Mouse (Mus musculus) kidney, embryonic 14.5 days (tissue): Measurements from ENCODE around the gene Rab11fip4. TPM values are rescaled to one million over a fixed set of nuclear protein-coding genes. Genes with fewer than 3 reads are reported as not detected.

Experiments used
- ATAC-seq: fragments of 200-750 bp; cut with Nextera tagmentation; 2 replicates; pipeline ENCODE4 v1.8.0; 2017; ENCODE audit warnings: moderate number of reproducible peaks, mild to moderate bottlenecking, moderate TSS enrichment, moderate library complexity; ENCODE audit not compliant: low FRiP score, low TSS enrichment
- H3K27ac ChIP-seq: fragments of 300-500 bp; sonication (generic); 2 replicates; pipeline ENCODE4 v1.5.1; 2014; ENCODE audit warnings: low read depth, mild to moderate bottlenecking, low read length, moderate library complexity, mixed read lengths
- H3K27me3 ChIP-seq: fragments of 300-500 bp; sonication (generic); 2 replicates; pipeline ENCODE4 v1.6.1; 2014; ENCODE audit warnings: mild to moderate bottlenecking, low read length; ENCODE audit not compliant: control insufficient read depth, insufficient read depth
- H3K36me3 ChIP-seq: fragments of 300-500 bp; sonication (generic); 2 replicates; pipeline ENCODE4 v1.6.1; 2014; ENCODE audit warnings: low read length, mixed read lengths; ENCODE audit not compliant: control insufficient read depth, insufficient read depth
- H3K4me1 ChIP-seq: fragments of 300-500 bp; sonication (generic); 2 replicates; pipeline ENCODE4 v1.6.1; 2014; ENCODE audit warnings: low read length, mixed read lengths; ENCODE audit not compliant: control insufficient read depth, insufficient read depth
- H3K4me2 ChIP-seq: fragments of 300-500 bp; sonication (generic); replicated peaks from 2 replicates; pipeline ENCODE4 v1.6.1; 2014; ENCODE audit warnings: low read depth, mild to moderate bottlenecking, low read length
- H3K4me3 ChIP-seq: fragments of 300-500 bp; sonication (generic); 2 replicates; pipeline ENCODE4 v1.5.1; 2014; ENCODE audit warnings: mild to moderate bottlenecking, low read length
- H3K9ac ChIP-seq: fragments of 300-500 bp; sonication (generic); 2 replicates; pipeline ENCODE4 v1.6.1; 2014; ENCODE audit warnings: low read depth, mild to moderate bottlenecking, low read length, moderate library complexity
- H3K9me3 ChIP-seq: fragments of 300-500 bp; sonication (generic); 2 replicates; pipeline ENCODE4 v1.6.1; 2016; ENCODE audit warnings: low read length; ENCODE audit not compliant: control insufficient read depth
- WGBS: fragments of 180-500 bp; shearing (Covaris S2); extraction: QIAGEN DNeasy Blood & Tissue Kit; methylation state at CpG from one replicate; pipeline ENCODE4 v1.1.7; 2014; 5-methylcytosine and 5-hydroxymethylcytosine counted together
- polyA plus RNA-seq: library from polyadenylated mRNA; unstranded; fragments of >200 nt; fragmentation: Nextera tagmentation; extraction: Ambion mirVana; gene quantifications from 2 replicates; pipeline ENCODE4 v1.2.1, GENCODE M21; 2014

Rab11fip4 gene
- polyA plus RNA-seq, 1 experiment from 2014 or later: 7.1 TPM

- Histone ChIP-seq H3K27me3 (no peaks in the 10 kb centered on the region), H3K4me1 (peaks cover 7% of the 10 kb centered on the region; the same call in 1 of the 2 replicates), H3K36me3 (no peaks in the 10 kb centered on the region), H3K4me3 (no peak overlapping the region), H3K9me3 (no peaks in the 10 kb centered on the region), H3K9ac (no peak overlapping the region), H3K27ac (no peak overlapping the region), H3K4me2 (no peak overlapping the region)
- ATAC-seq: no peak
- WGBS: 57% methylated on average over 2 of the region's 2 CpGs
These were observed 19.4 kb downstream of the Rab11fip4 start for GRCm38 (mm10) chr11:79610454-79610853.

GRCm38 (mm10) chr11:79611011-79611666, 20.1 kb downstream of the Rab11fip4 start:
- H3K9ac ChIP-seq: no peak overlapping the region; the same call in 1 of the 2 replicates
- 16% methylated on average over 13 of the region's 13 CpGs for WGBS
- no peak overlapping the region for H3K4me3 ChIP-seq
- no peaks in the 10 kb centered on the region for H3K27me3 ChIP-seq
- 0 out of 2 replicates have a peak overlapping the region, but pooled peaks have one; percentile 6 for H3K4me2 ChIP-seq
- H3K36me3 ChIP-seq: no peaks in the 10 kb centered on the region
- H3K4me1 ChIP-seq: peaks cover 7% of the 10 kb centered on the region; the same call in 1 of the 2 replicates
- no peak overlapping the region for H3K27ac ChIP-seq
- H3K9me3 ChIP-seq: no peaks in the 10 kb centered on the region
- ATAC-seq: no peak

GRCm38 (mm10) chr11:79612046-79612600, 21.1 kb downstream of the Rab11fip4 start:
- 8% methylated on average over 1 of the region's 1 CpGs for WGBS
- Histone ChIP-seq H3K4me2 (no peak overlapping the region), H3K9me3 (no peaks in the 10 kb centered on the region), H3K4me3 (no peak overlapping the region), H3K9ac (no peak overlapping the region), H3K4me1 (peaks cover 7% of the 10 kb centered on the region; the same call in 1 of the 2 replicates), H3K36me3 (no peaks in the 10 kb centered on the region), H3K27ac (no peak overlapping the region), H3K27me3 (no peaks in the 10 kb centered on the region)
- no peak for ATAC-seq

GRCm38 (mm10) chr11:79613084-79613483, 22.1 kb downstream of the Rab11fip4 start:
- 55% methylated on average over 3 of the region's 3 CpGs for WGBS
- H3K9me3 ChIP-seq: no peaks in the 10 kb centered on the region

GRCm38 (mm10) chr11:79613711-79614110, 22.7 kb downstream of the Rab11fip4 start:
- no peak overlapping the region for H3K9ac ChIP-seq
- H3K4me3 ChIP-seq: no peak overlapping the region
- H3K4me2 ChIP-seq: no peak overlapping the region
- 62% methylated on average over 4 of the region's 4 CpGs for WGBS
- ATAC-seq: no peak
- H3K27me3 ChIP-seq: no peaks in the 10 kb centered on the region
- peaks cover 7% of the 10 kb centered on the region; the same call in 1 of the 2 replicates for H3K4me1 ChIP-seq
- no peaks in the 10 kb centered on the region for H3K36me3 ChIP-seq
- H3K27ac ChIP-seq: no peak overlapping the region
- H3K9me3 ChIP-seq: no peaks in the 10 kb centered on the region

More at GRCm38 (mm10) chr11:79613084-79613483, 22.1 kb downstream of the Rab11fip4 start:
- ATAC-seq: no peak
- H3K4me2 ChIP-seq: no peak overlapping the region
- H3K4me1 ChIP-seq: peaks cover 7% of the 10 kb centered on the region; the same call in 1 of the 2 replicates
- H3K9ac ChIP-seq: no peak overlapping the region
- H3K27me3 ChIP-seq: no peaks in the 10 kb centered on the region
- H3K27ac ChIP-seq: no peak overlapping the region
- H3K36me3 ChIP-seq: no peaks in the 10 kb centered on the region
- H3K4me3 ChIP-seq: no peak overlapping the region

- H3K4me1 ChIP-seq: peaks cover 7% of the 10 kb centered on the region; the same call in 1 of the 2 replicates
- no peaks in the 10 kb centered on the region for H3K36me3 ChIP-seq
- no peaks in the 10 kb centered on the region for H3K27me3 ChIP-seq
- no peak overlapping the region for H3K9ac ChIP-seq
- H3K27ac ChIP-seq: no peak overlapping the region
- H3K4me3 ChIP-seq: no peak overlapping the region
- H3K4me2 ChIP-seq: no peak overlapping the region
- 82% methylated on average over 3 of the region's 3 CpGs for WGBS
- ATAC-seq: no peak
- no peaks in the 10 kb centered on the region for H3K9me3 ChIP-seq
These were observed 23.9 kb downstream of the Rab11fip4 start for GRCm38 (mm10) chr11:79614880-79615279.

GRCm38 (mm10) chr11:79615871-79616270, 24.9 kb downstream of the Rab11fip4 start:
- WGBS: 75% methylated on average over 5 of the region's 5 CpGs
- ATAC-seq: no peak
- Histone ChIP-seq H3K4me2 (no peak overlapping the region), H3K9me3 (no peaks in the 10 kb centered on the region), H3K36me3 (no peaks in the 10 kb centered on the region), H3K27me3 (no peaks in the 10 kb centered on the region), H3K4me3 (no peak overlapping the region), H3K27ac (no peak overlapping the region), H3K4me1 (peaks cover 5% of the 10 kb centered on the region; the same call in 1 of the 2 replicates), H3K9ac (no peak overlapping the region)

GRCm38 (mm10) chr11:79617991-79618390, 27.0 kb downstream of the Rab11fip4 start:
- 84% methylated on average over 8 of the region's 8 CpGs for WGBS
- ATAC-seq: no peak

GRCm38 (mm10) chr11:79623029-79623428, 32.0 kb downstream of the Rab11fip4 start:
- H3K4me2 ChIP-seq: no peak overlapping the region
- no peak for ATAC-seq
- no peak overlapping the region for H3K9ac ChIP-seq
- H3K27me3 ChIP-seq: no peaks in the 10 kb centered on the region
- H3K4me3 ChIP-seq: no peak overlapping the region
- H3K36me3 ChIP-seq: no peaks in the 10 kb centered on the region
- WGBS: 75% methylated on average over 5 of the region's 5 CpGs
- H3K4me1 ChIP-seq: no peaks in the 10 kb centered on the region
- H3K9me3 ChIP-seq: no peaks in the 10 kb centered on the region
- H3K27ac ChIP-seq: no peak overlapping the region

More at GRCm38 (mm10) chr11:79617991-79618390, 27.0 kb downstream of the Rab11fip4 start:
- no peaks in the 10 kb centered on the region for H3K36me3 ChIP-seq
- no peaks in the 10 kb centered on the region for H3K27me3 ChIP-seq
- H3K9me3 ChIP-seq: no peaks in the 10 kb centered on the region
- no peak overlapping the region for H3K27ac ChIP-seq
- H3K4me1 ChIP-seq: no peaks in the 10 kb centered on the region
- H3K4me3 ChIP-seq: no peak overlapping the region
- H3K9ac ChIP-seq: no peak overlapping the region
- no peak overlapping the region for H3K4me2 ChIP-seq
